Mouse (Mus musculus) embryo, embryonic 9.5 days (tissue): ENCODE results near the gene Kcnip2.

Source experiments
- DNase-seq: peaks from one replicate; pipeline ENCODE4 v3.0.0-alpha.2; 2017; ENCODE audit errors: extremely low spot score

Kcnip2 gene

DNA sequence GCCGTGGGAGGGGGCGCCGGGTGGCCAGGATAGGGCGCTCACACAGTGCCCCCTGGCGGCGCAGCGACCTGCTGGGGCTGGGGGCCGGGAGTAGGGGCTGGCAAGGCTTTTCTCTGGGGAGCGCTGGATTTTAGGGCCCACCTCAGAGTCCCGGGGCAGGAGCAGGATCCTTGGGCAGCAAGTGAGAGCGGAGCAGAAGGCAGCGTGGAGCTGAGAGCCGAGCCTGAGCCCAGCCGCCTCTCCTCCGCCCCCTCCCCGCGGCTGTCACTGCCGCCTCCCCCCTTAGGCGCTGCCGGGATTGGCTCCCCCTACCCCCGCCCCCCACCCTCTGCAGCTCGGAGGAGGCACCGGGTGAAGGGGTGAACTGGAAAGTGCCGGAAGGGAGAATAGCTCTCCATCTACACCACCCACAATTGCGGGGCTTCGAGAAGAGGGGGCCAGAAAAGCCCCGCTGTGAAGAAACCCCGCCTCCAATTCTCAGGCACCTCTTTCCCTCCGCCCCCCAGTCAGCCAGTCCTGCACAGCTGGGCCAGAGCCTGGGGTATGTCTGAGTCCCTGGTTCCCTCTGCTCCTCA lies at the start of gene Kcnip2:
Kcnip2 (minus strand) TSS at position 231 of the 575 bp plus-strand sequence.
- DNase-seq, result peak; percentile 49

DNA sequence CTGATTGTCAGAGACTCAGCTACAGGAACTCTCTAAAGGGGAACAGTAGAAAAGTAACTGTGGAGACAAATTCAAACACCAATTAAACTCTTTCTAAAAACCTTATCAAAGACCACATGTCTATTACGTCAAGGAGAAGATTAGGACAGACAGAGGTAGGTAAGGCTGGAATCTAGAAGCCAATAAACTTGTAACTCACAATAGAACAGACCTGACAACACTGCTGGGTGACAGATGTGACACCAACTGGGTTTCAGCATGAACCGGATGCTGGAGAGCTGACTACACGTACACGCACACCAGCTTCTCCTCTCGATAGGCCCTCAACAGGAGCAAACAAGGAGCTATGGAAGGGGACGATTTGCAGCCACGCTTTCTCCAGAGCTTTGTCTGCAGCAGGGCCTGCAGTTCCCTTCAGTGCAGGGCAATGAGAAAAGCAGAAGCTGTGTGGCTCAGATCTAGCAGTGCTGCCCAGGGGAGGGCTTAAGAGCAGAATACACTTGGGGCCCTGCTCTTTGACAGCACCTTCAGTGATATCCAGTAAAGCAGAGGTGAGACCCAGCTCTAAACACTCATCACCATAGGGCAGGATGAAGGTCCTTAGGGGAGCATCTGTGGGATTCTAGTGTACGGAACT lies 39.5 kb upstream of the Kcnip2 start:
- DNase-seq, result no peak

- no peak for DNase-seq
Measured at GRCm38 (mm10) chr19:45854521-45854920, 38.7 kb upstream of the Kcnip2 start.

DNA sequence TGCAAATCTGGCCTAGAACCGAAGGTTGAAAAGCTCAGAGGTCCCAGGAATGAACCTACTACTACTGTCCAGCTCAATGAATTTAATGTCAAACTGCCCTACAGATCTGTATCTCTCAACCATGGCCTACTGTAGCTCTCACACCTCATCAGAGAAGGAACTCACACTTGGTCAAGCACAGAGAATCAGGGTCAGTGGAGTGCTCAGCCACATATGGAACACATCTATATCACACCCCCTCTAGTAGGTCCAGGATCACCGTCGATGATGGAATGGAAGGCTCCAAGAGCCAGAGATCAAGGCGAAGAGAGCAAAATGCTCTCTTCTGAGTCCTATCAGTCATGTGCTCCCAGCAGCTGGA lies 31.9 kb upstream of the Kcnip2 start:
- DNase-seq, result no peak

DNA sequence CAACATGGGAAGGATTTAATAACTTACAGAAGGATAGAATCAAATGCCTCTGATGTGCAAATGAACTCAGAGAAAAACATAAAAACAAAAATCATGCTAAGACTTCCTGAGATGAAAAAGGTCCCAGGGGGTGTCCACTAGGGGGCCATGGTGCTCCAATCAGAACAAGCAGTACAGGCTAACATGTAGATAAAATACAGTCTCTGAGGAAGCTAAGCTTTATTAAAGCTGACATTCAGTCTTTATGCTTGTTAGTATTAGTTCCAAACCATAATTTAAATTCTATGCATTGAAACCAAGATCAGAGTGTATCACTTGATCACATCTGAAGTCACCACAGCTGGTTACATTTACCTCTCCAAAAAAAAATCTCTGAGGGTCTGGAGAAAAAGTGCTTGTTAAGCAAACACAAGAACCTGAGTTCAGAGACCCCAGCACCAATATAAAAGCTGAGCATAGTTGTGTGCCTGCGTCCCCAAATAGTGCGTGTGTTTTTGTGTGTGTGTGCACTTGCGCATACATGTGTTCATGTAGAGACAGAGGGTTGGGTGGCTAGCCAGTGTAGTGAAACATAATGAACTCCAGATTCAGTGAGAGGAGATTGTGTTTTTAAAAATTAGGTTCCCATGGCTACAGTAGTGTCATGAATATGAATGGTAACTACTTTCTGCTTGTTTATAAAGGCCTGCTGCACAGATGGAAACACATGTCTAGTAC lies 31.3 kb upstream of the Kcnip2 start:
- no peak for DNase-seq

DNA sequence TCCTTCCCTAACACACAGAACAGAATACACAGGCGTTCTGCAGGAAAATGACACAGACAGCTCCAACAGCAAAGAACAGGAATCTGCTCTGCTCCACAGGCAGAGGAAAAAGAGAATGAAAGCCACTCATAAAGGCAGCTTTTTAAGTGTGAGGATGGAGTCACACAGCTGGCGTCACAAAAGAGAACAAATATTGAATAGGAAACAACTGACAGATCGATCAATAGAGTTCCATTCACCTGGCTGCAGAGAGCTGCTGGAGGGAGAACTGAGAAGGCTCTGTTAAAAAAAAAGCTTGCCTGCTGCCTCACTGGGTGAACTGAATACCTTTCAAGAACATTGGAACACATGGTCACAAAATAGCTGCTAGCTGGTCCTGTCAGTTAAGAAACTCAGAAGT lies 28.3 kb upstream of the Kcnip2 start:
- no peak for DNase-seq

DNA sequence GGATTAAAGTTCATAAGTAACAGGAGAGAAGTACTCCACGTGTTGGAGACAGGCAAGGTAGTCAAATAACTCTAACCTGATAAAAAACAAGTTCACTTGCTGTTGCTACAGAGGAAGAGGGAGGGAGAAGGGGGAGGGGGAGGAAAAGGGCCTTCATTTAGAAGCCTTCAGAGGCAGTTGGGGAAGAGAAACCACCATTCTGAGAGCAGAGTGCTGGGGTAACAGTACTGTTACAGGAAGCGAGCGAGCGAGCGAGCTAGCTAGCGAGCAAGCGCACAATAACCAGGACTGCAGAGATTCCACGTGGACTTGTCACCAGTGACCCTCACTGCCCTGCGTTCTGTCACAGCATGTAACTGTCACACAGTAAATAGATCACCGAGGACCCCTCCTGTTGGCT lies 27.6 kb upstream of the Kcnip2 start:
- peak; percentile 7 for DNase-seq

DNA sequence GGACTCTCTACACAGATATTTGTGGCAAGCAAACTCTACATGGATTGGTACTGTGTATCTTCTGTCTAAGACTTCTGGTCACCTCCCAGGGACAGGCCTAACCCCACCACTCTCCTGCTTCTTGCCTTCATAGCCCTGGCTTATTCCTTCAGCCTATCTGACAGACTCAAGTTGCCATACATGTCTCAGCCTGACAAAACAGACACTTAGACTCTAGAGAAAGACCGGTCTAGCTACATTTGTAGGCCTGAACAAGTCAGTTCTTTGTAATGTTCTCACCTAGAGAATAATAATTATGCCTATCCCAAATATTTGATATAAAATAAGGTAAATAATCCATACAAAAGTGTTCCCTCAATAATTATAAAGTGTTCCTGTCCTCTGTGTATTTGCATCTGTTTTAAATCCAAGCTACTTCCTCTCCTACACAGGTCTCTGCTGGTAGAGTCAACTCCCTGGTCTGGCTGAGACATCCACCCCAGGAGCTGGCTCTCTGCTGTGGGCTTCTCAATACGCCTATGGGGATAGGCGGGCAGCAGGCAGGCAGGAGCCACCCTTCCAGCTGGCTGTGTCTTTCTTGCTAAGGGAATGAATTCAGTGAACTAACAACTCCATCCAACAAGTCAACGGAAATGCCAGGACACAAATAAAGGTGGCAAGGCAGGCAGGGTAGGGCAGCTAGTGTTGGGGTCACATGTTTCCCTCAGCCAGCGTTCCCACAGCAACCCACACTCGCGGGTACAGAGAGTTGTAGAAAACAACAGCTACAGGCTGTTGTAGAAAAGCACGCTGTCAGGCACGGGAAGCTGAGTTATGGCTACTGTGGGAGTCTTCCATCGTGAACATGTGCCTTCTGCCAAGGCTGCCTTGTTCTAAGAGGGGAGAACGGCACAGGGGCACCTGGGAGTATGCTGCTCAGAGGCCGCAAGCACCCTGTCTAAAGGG lies 21.5 kb upstream of the Kcnip2 start:
- no peak for DNase-seq

DNA sequence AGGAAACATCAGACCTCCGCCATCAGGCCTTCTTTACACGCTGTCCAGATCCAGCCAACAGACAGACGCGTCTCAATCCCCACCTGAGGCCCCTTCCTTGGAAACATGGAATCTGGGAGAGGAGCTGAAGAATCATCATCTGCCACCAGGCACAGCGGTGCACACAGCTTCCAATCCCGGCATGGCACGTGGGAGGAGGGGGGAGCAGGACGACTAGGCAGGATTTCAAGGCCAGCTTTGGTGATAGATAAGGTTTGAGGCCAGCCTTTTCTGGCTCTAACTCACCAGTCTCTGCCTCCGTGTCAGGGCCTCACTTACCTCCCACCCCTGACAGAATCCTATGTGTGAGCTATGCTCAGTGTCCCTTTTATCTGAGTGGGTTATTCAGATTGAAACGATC lies 19.6 kb upstream of the Kcnip2 start:
- no peak for DNase-seq

- DNase-seq, result no peak
Measured at GRCm38 (mm10) chr19:45833665-45834064, 17.8 kb upstream of the Kcnip2 start.

DNA sequence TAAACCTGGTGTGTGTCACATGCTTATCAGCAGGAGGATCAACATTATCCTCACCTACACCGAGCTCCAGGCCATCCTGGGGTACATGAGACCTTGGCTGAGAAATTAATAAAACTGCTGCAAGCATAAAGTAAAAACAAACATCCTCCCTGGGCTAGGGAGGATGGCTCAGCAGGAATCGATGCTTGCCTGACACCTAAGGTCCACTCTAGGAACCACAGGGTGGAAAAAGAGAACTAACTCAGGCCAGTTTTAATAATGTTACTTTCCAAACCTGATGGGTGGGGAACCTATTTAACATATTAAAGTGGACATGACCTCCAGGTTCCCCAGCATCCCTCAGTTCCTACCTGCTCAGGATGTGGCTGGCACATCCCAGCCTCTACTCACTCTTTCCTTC lies 14.8 kb upstream of the Kcnip2 start:
- DNase-seq, result no peak

- DNase-seq, result no peak
Measured at GRCm38 (mm10) chr19:45827736-45828135, 11.9 kb upstream of the Kcnip2 start.

GRCm38 (mm10) chr19:45827125-45827524 lies 11.3 kb upstream of the Kcnip2 start:
- no peak for DNase-seq

GRCm38 (mm10) chr19:45826146-45826545 lies 10.3 kb upstream of the Kcnip2 start:
- DNase-seq, result no peak

- DNase-seq, result no peak
Measured at GRCm38 (mm10) chr19:45821832-45822231, 6.0 kb upstream of the Kcnip2 start.

GRCm38 (mm10) chr19:45817816-45818490 lies 2.1 kb upstream of the Kcnip2 start:
- no peak for DNase-seq

DNA sequence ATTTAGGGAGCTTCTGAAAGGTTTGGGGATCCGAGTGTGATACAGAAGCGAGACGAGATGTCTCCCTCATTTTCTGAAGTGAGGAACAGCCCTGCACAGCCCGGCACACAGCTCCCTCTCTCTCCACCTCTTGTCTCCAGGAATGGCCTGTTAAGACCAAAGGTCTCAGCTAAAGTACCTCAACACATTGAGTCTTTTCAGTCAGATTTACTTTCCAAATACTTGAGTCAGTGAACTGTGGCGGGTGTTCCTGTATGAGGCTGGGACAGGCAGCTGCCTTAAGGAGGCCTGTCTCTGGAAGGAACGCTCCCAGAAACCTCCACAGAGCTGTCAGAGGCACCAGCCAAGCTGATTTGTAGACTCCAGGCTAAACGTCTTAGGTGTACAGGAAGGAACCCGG lies 866 bp upstream of the Kcnip2 start:
- DNase-seq, result no peak

DNA sequence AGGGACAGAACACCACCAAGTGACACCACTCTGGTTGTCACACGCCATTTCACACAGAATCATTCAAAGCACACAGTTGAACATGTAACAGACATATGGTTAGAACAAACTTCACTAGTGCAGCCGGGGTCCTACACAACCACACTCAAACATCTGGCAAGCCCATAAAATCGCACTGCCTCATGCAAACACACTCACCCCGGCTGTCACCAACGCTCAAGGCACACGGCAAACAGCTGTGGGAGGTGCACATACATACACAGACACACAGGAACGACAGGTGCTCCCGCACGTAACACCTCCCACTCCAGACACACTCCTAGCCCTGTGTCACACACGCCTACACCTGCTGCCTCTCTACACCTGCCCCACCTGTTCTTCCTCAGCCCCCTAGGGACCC lies 691 bp downstream of the Kcnip2 start:
- no peak for DNase-seq

- peak; percentile 75 for DNase-seq
Measured at GRCm38 (mm10) chr19:45813801-45814200, 2.1 kb downstream of the Kcnip2 start.

- peak; percentile 74 for DNase-seq
Measured at GRCm38 (mm10) chr19:45813263-45813662, 2.6 kb downstream of the Kcnip2 start.

DNA sequence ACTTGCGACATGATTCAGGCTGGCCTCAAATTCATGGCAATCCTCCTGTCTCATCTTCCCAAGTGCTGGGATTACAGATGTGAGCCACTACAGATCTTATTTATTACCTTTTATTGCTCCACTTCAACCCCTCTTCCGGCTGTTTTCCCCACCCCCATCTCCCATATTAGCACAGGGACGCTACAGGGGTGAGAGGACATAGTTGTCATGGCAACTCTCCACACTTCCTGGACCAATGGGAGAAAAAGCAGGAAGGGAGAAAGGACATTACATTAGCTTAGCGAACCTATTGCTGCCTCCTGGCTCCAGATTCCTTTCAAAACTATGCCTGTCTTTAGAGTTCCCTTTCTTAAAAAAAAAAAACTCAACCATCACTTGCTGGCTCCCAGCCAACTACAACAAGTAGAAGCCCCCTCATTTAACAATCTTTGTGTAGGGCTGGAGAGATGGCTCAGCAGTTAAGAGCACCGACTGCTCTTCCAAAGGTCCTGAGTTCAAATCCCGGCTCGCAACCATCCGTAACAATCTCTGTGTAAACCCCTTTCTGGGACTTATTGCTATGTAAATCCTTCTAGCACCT lies 3.1 kb downstream of the Kcnip2 start:
- peak; percentile 18 for DNase-seq
